Mouse (Mus musculus) neural tube, embryonic 13.5 days (tissue): ENCODE results near the gene Smarcb1. TPM values are rescaled to one million over a fixed set of nuclear protein-coding genes. Genes with fewer than 3 reads are reported as not detected.
"Not testable (repeated sequence)": the region's sequence is repeated elsewhere in the genome, so short reads cannot be mapped to it uniquely, and the experiment has no call there.

ENCODE experiments used
- ATAC-seq: fragments of 200-750 bp; cut with Nextera tagmentation; 2 replicates; pipeline ENCODE4 v1.8.0; 2017; ENCODE audit warnings: low read depth, mild to moderate bottlenecking, moderate TSS enrichment, moderate library complexity
- H3K27ac ChIP-seq: fragments of 300-500 bp; sonication (generic); replicated peaks from 2 replicates; pipeline ENCODE4 v1.5.1; 2015; ENCODE audit warnings: moderate library complexity, mild to moderate bottlenecking, inconsistent platforms
- H3K27me3 ChIP-seq: fragments of 300-500 bp; sonication (generic); 2 replicates; pipeline ENCODE4 v1.6.1; 2015; ENCODE audit warnings: mild to moderate bottlenecking, inconsistent platforms
- H3K36me3 ChIP-seq: fragments of 300-500 bp; sonication (generic); 2 replicates; pipeline ENCODE4 v1.6.1; 2015; ENCODE audit warnings: mild to moderate bottlenecking, inconsistent platforms
- H3K4me1 ChIP-seq: fragments of 300-500 bp; sonication (generic); replicated peaks from 2 replicates; pipeline ENCODE4 v1.6.1; 2015; ENCODE audit warnings: inconsistent platforms
- H3K4me2 ChIP-seq: fragments of 300-500 bp; sonication (generic); 2 replicates; pipeline ENCODE4 v1.6.1; 2015; ENCODE audit warnings: inconsistent platforms, mild to moderate bottlenecking, moderate library complexity
- H3K4me3 ChIP-seq: fragments of 300-500 bp; sonication (generic); 2 replicates; pipeline ENCODE4 v1.5.1; 2015; ENCODE audit warnings: mild to moderate bottlenecking, inconsistent platforms
- H3K9ac ChIP-seq: fragments of 300-500 bp; sonication (generic); 2 replicates; pipeline ENCODE4 v1.6.1; 2015; ENCODE audit warnings: moderate library complexity, mild to moderate bottlenecking, inconsistent platforms
- H3K9me3 ChIP-seq: fragments of 300-500 bp; sonication (generic); 2 replicates; pipeline ENCODE4 v1.6.1; 2016; ENCODE audit warnings: inconsistent platforms
- WGBS: fragments of 180-500 bp; shearing (Covaris S2); methylation state at CpG from one replicate; pipeline ENCODE4 v1.1.7; 2015; 5-methylcytosine and 5-hydroxymethylcytosine counted together
- polyA plus RNA-seq: library from polyadenylated mRNA; unstranded; fragments of >200 nt; fragmentation: Nextera tagmentation; extraction: Ambion mirVana; gene quantifications from 2 replicates; pipeline ENCODE4 v1.2.1, GENCODE M21; 2015

Gene Smarcb1
- polyA plus RNA-seq, 1 experiment from 2014 or later, result 279 TPM

GRCm38 (mm10) chr10:75898039-75898564, 23.3 kb downstream of the Smarcb1 start:
- H3K4me1 ChIP-seq, result peaks cover 23% of the 10 kb centered on the region
- peaks cover 94% of the 10 kb centered on the region for H3K36me3 ChIP-seq
- H3K4me3 ChIP-seq, result no peak overlapping the region
- peak overlapping the region; percentile 46; the same call in 1 of the 2 replicates for H3K27ac ChIP-seq
- H3K4me2 ChIP-seq, result no peak overlapping the region
- no peaks in the 10 kb centered on the region for H3K9me3 ChIP-seq
- 80% methylated on average over 6 of the region's 6 CpGs for WGBS
- H3K9ac ChIP-seq, result no peak overlapping the region
- no peak for ATAC-seq
- H3K27me3 ChIP-seq, result no peaks in the 10 kb centered on the region

GRCm38 (mm10) chr10:75897373-75897772, 24.0 kb downstream of the Smarcb1 start:
- Histone ChIP-seq H3K9me3 (no peaks in the 10 kb centered on the region), H3K4me1 (peaks cover 23% of the 10 kb centered on the region), H3K27me3 (no peaks in the 10 kb centered on the region), H3K4me3 (no peak overlapping the region), H3K4me2 (no peak overlapping the region), H3K36me3 (peaks cover 87% of the 10 kb centered on the region), H3K27ac (peak overlapping the region; percentile 46; the same call in 1 of the 2 replicates), H3K9ac (0 out of 2 replicates have a peak overlapping the region, but pooled peaks have one; percentile 8)
- WGBS, result 35% methylated on average over 6 of the region's 6 CpGs
- ATAC-seq, result no peak

GRCm38 (mm10) chr10:75896208-75896607, 25.2 kb downstream of the Smarcb1 start:
- no peak for ATAC-seq
- H3K4me1 ChIP-seq, result peaks cover 23% of the 10 kb centered on the region
- H3K4me2 ChIP-seq, result no peak overlapping the region
- H3K36me3 ChIP-seq, result peaks cover 75% of the 10 kb centered on the region
- H3K27me3 ChIP-seq, result no peaks in the 10 kb centered on the region
- 100% methylated on average over 1 of the region's 1 CpGs for WGBS
- H3K9ac ChIP-seq, result no peak overlapping the region
- no peak overlapping the region for H3K27ac ChIP-seq
- H3K9me3 ChIP-seq, result no peaks in the 10 kb centered on the region
- H3K4me3 ChIP-seq, result no peak overlapping the region

- H3K36me3 ChIP-seq, result peaks cover 71% of the 10 kb centered on the region
- H3K9me3 ChIP-seq, result no peaks in the 10 kb centered on the region
- 92% methylated on average over 5 of the region's 5 CpGs for WGBS
- no peak overlapping the region for H3K27ac ChIP-seq
- H3K9ac ChIP-seq, result no peak overlapping the region
- H3K4me1 ChIP-seq, result peaks cover 23% of the 10 kb centered on the region
- ATAC-seq, result no peak
- no peak overlapping the region for H3K4me2 ChIP-seq
- H3K27me3 ChIP-seq, result no peaks in the 10 kb centered on the region
- H3K4me3 ChIP-seq, result no peak overlapping the region
These were observed 25.7 kb downstream of the Smarcb1 start for GRCm38 (mm10) chr10:75895730-75896129.

GRCm38 (mm10) chr10:75894601-75895000, 26.8 kb downstream of the Smarcb1 start:
- peaks cover 59% of the 10 kb centered on the region for H3K36me3 ChIP-seq
- ATAC-seq, result no peak
- H3K4me1 ChIP-seq, result peaks cover 23% of the 10 kb centered on the region
- H3K9ac ChIP-seq, result no peak overlapping the region
- no peak overlapping the region for H3K27ac ChIP-seq
- H3K4me2 ChIP-seq, result no peak overlapping the region
- H3K9me3 ChIP-seq, result no peaks in the 10 kb centered on the region
- no peak overlapping the region for H3K4me3 ChIP-seq
- no peaks in the 10 kb centered on the region for H3K27me3 ChIP-seq
- 80% methylated on average over 6 of the region's 6 CpGs for WGBS

- peaks cover 47% of the 10 kb centered on the region for H3K36me3 ChIP-seq
- H3K27ac ChIP-seq, result peak within 1 kb of the TSS; percentile 63; the same call in 1 of the 2 replicates
- H3K9me3 ChIP-seq, result no peaks in the 10 kb centered on the region
- ATAC-seq, result peak; percentile 99
- 1% methylated on average over 51 of the region's 51 CpGs for WGBS
- no peaks in the 10 kb centered on the region for H3K27me3 ChIP-seq
- peak within 1 kb of the TSS; percentile 43 for H3K4me3 ChIP-seq
- peaks cover 17% of the 10 kb centered on the region for H3K4me1 ChIP-seq
- H3K4me2 ChIP-seq, result peak within 1 kb of the TSS; percentile 87
- peak within 1 kb of the TSS; percentile 68 for H3K9ac ChIP-seq
These were observed 28.2 kb downstream of the Smarcb1 start, which contains the start of gene Derl3 for GRCm38 (mm10) chr10:75893089-75893750. Gene Derl3 (plus strand): TSS chr10:75893413.

- Histone ChIP-seq H3K27ac (no peak overlapping the region), H3K4me1 (peaks cover 9% of the 10 kb centered on the region), H3K4me2 (no peak overlapping the region), H3K9me3 (no peaks in the 10 kb centered on the region), H3K9ac (0 out of 2 replicates have a peak overlapping the region, but pooled peaks have one; percentile 13), H3K4me3 (no peak overlapping the region), H3K36me3 (peaks cover 10% of the 10 kb centered on the region), H3K27me3 (no peaks in the 10 kb centered on the region)
- WGBS, result 51% methylated on average over 8 of the region's 8 CpGs
- ATAC-seq, result no peak
These were observed 31.8 kb downstream of the Smarcb1 start for GRCm38 (mm10) chr10:75889406-75890153.

GRCm38 (mm10) chr10:75887504-75887903, 33.9 kb downstream of the Smarcb1 start:
- H3K9ac ChIP-seq, H3K36me3 ChIP-seq, H3K27me3 ChIP-seq, ATAC-seq, H3K4me3 ChIP-seq, H3K27ac ChIP-seq, H3K4me1 ChIP-seq, H3K9me3 ChIP-seq, H3K4me2 ChIP-seq: not testable (repeated sequence)
- 84% methylated on average over 5 of the region's 5 CpGs for WGBS

DNA sequence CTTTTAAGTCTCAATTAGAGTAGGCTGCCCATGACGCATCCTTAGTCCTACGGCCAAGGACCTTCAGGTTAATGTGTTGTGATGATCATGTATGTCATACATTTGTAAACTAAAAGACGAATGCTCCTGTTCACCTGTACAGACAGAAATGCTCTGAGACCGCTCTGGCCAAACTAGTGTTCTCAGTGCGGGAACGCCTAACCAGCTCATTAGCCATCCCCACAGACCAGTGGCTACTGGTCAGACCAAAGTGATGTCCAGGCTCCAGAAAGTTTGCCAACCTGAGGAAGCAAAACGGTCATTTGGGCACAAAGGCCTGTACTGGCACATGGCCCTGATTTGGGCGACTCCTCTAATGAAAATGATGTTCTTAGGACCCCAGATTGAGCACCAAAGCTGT, 36.7 kb downstream of the Smarcb1 start:
- WGBS, result 94% methylated on average over 8 of the region's 8 CpGs
- Histone ChIP-seq H3K27ac (no peak overlapping the region), H3K4me3 (no peak overlapping the region), H3K4me1 (peaks cover 20% of the 10 kb centered on the region), H3K4me2 (no peak overlapping the region), H3K9me3 (no peaks in the 10 kb centered on the region), H3K27me3 (0 out of 2 replicates have a peak, but pooled peaks cover 2% of the 10 kb centered on the region), H3K36me3 (no peaks in the 10 kb centered on the region), H3K9ac (no peak overlapping the region)
- ATAC-seq, result no peak

DNA sequence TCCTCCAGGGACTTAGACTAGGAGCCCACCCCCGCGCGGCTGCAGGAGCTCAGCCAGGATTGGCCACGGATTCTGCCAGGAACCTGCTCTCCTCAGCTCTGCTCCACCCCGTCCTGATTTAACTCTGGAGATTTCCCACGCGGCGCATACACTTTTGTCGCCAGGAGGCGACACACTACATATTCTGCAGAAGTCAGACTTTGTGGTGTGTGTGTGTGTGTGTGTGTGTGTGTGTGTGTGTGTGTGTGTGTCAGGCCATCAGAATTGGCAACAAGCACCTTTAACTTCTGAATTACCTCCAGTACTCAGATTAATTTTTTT, 38.2 kb downstream of the Smarcb1 start:
- peak overlapping the region; percentile 36 for H3K4me2 ChIP-seq
- WGBS, result 1% methylated on average over 10 of the region's 10 CpGs
- no peaks in the 10 kb centered on the region for H3K36me3 ChIP-seq
- H3K9me3 ChIP-seq, result no peaks in the 10 kb centered on the region
- peak overlapping the region; percentile 52 for H3K27ac ChIP-seq
- H3K4me1 ChIP-seq, result peaks cover 20% of the 10 kb centered on the region
- H3K4me3 ChIP-seq, result no peak overlapping the region
- ATAC-seq, result peak; percentile 68
- H3K9ac ChIP-seq, result 0 out of 2 replicates have a peak overlapping the region, but pooled peaks have one; percentile 43
- 0 out of 2 replicates have a peak, but pooled peaks cover 2% of the 10 kb centered on the region for H3K27me3 ChIP-seq

GRCm38 (mm10) chr10:75882433-75883231, 38.8 kb downstream of the Smarcb1 start:
- no peaks in the 10 kb centered on the region for H3K36me3 ChIP-seq
- H3K27me3 ChIP-seq, result 0 out of 2 replicates have a peak, but pooled peaks cover 2% of the 10 kb centered on the region
- H3K27ac ChIP-seq, result peak overlapping the region; percentile 52
- H3K9me3 ChIP-seq, result no peaks in the 10 kb centered on the region
- peak overlapping the region; percentile 36 for H3K4me2 ChIP-seq
- H3K4me3 ChIP-seq, result no peak overlapping the region
- H3K9ac ChIP-seq, result 0 out of 2 replicates have a peak overlapping the region, but pooled peaks have one; percentile 43
- ATAC-seq, result peak; percentile 49
- 7% methylated on average over 15 of the region's 15 CpGs for WGBS
- H3K4me1 ChIP-seq, result peaks cover 20% of the 10 kb centered on the region
